Mouse (Mus musculus): ENCODE measurements around the gene Kpna2. TPM values are rescaled to one million over a fixed set of nuclear protein-coding genes. Genes with fewer than 3 reads are reported as not detected.
"Not testable (repeated sequence)": the region's sequence is repeated elsewhere in the genome, so short reads cannot be mapped to it uniquely, and the experiment has no call there.

Kpna2 gene
- total RNA-seq, 2 experiments from 2014 or later: 23.3 to 23.9 TPM

- no peak for DNase-seq (ENCODE audit: low spot score in 2 of 2)
Observed at GRCm38 (mm10) chr11:107019318-107019717, 20.0 kb upstream of the Kpna2 start.

GRCm38 (mm10) chr11:107018606-107019005 lies 19.3 kb upstream of the Kpna2 start:
- DNase-seq (ENCODE audit: low spot score in 2 of 2): no peak

GRCm38 (mm10) chr11:107017339-107017886 lies 18.1 kb upstream of the Kpna2 start:
- no peak for DNase-seq (ENCODE audit: low spot score in 2 of 2)

GRCm38 (mm10) chr11:107016893-107017292 lies 17.6 kb upstream of the Kpna2 start:
- DNase-seq (ENCODE audit: low spot score in 2 of 2): no peak

GRCm38 (mm10) chr11:107015535-107016187 lies 16.3 kb upstream of the Kpna2 start:
- DNase-seq (ENCODE audit: low spot score in 2 of 2): not testable (repeated sequence)

- DNase-seq (ENCODE audit: low spot score in 2 of 2): no peak
Observed at GRCm38 (mm10) chr11:107014597-107015309, 15.4 kb upstream of the Kpna2 start.

- no peak for DNase-seq (ENCODE audit: low spot score in 2 of 2)
Observed at GRCm38 (mm10) chr11:107014020-107014585, 14.8 kb upstream of the Kpna2 start.

GRCm38 (mm10) chr11:107012324-107013017 lies 13.1 kb upstream of the Kpna2 start:
- peak; percentile 99 to 100 for DNase-seq (ENCODE audit: low spot score in 2 of 2)

GRCm38 (mm10) chr11:107011669-107012323 lies 12.5 kb upstream of the Kpna2 start:
- no peak for DNase-seq (ENCODE audit: low spot score in 2 of 2)

GRCm38 (mm10) chr11:107011171-107011570 lies 11.8 kb upstream of the Kpna2 start:
- no peak for DNase-seq (ENCODE audit: low spot score in 2 of 2)

GRCm38 (mm10) chr11:107010447-107010846 lies 11.1 kb upstream of the Kpna2 start:
- DNase-seq (ENCODE audit: low spot score in 2 of 2): no peak

GRCm38 (mm10) chr11:107005538-107005937 lies 6.2 kb upstream of the Kpna2 start:
- DNase-seq (ENCODE audit: low spot score in 2 of 2): no peak

GRCm38 (mm10) chr11:107001760-107002675 lies 2.7 kb upstream of the Kpna2 start:
- no peak for DNase-seq (ENCODE audit: low spot score in 2 of 2)

GRCm38 (mm10) chr11:106999949-107000513 lies 690 bp upstream of the Kpna2 start:
- DNase-seq (ENCODE audit: low spot score in 2 of 2): no peak

- DNase-seq (ENCODE audit: low spot score in 2 of 2): peak; percentile 13 to 24
Observed at GRCm38 (mm10) chr11:106998651-106999150, 640 bp downstream of the Kpna2 start.

- DNase-seq (ENCODE audit: low spot score in 2 of 2): no peak
Observed at GRCm38 (mm10) chr11:106997976-106998375, 1.4 kb downstream of the Kpna2 start.

GRCm38 (mm10) chr11:106996492-106996891 lies 2.8 kb downstream of the Kpna2 start:
- DNase-seq (ENCODE audit: low spot score in 2 of 2): not testable (repeated sequence)

GRCm38 (mm10) chr11:106994246-106995085 lies 4.9 kb downstream of the Kpna2 start:
- no peak for DNase-seq (ENCODE audit: low spot score in 2 of 2)
